Mouse (Mus musculus): Measurements from ENCODE around the gene Xpr1.

Gene Xpr1

DNA sequence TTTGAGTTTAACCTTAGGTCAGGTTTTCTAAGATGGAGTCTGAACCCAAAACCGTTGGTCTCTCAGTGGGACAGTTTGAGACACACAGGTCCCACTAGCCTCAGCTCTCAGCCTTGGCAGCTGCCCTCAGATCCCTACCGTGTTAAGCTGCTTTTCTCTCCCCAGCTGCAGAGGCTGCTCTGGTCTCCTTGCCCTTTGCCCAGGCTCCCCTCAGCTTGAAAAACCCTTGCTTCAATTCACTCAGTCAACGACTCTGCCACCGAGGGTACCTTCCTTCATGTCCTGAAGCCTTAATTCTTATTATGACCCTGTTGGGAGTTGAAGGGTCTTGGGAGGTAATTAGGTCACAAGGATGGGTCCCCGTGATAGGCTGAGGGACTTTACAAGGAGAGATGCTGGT lies 167.3 kb downstream of the Xpr1 start:
- DNase-seq: no peak

DNA sequence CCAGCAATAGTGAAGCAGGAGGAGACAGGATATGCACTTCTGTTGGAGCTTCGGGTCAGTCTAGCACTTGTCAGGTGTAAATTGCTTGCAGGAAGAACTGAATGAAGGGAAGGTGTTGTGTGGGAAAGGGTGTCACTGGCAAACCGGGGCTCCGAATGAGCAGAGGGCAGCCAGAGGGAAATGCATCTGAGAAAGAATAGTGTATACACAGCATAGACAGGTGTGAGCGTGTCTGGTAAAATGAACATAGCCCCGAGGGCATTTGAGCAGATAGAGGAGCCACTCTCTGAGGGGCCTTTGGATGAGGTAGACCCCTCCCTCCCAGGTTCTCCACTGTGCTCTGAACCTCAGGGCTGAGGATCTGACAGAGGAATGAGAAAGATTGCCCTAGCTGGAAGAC lies 169.2 kb downstream of the Xpr1 start:
- DNase-seq: no peak

DNA sequence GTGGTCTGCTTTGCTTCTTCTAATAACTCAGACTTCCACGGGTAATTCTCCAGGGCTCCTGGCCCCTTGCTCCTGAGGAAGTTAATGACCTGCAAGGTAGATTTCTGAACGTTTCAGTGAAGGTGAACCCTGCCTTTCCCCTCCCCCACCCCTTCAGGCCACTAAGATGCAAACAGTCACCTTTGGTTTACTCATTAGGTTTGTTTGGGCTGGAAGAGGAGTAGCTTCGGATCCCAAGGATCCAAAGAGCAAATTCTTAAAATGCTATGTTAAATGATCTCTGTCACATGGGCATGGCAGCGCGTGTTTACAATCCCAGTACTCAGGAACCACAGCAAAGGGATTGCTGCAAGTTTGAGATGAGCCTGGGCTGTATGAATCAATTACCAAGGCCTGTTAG lies 169.8 kb downstream of the Xpr1 start:
- no peak for DNase-seq

DNA sequence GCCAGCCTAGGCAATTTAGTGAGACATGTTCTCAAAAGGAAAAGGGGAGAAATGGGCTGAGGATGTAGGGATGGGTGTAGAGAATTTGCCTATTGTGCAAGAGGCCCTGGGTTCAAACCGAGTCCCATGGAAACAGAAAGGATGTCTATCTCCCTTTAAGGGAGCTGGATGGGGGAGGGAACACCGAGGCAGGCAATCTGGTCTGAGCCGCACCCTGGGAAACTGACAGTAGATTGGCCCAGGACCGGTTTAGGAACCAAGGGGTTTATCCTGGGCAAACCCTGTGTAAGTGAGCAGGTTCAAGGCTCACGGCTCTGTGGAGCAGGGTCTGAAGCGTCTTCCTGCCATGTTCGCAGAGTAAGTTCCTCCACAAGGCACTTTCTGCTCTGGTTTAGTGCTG lies 171.7 kb downstream of the Xpr1 start:
- DNase-seq: no peak

DNA sequence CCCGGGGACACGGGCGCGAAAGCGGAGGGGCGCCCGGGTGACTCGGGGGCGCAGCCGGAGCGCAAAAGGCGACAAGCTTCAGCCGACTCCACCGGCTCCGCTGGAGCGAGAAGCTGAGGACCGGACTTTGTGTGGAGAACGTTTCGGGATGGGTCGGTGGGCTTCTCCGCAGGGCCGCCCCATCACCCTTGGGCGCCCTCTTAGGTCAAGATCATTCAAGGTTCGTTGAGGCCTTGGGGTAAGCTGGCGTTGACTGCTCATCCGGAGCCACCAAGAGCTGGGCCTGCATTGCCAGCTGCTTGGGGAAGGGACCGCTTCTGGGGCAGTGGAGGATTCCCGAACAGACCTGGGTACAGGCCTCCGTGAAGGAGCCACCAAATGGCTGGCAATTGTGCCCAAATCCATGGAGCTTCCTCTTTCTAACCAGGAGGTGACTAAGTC lies 172.4 kb downstream of the Xpr1 start:
- no peak for DNase-seq

DNA sequence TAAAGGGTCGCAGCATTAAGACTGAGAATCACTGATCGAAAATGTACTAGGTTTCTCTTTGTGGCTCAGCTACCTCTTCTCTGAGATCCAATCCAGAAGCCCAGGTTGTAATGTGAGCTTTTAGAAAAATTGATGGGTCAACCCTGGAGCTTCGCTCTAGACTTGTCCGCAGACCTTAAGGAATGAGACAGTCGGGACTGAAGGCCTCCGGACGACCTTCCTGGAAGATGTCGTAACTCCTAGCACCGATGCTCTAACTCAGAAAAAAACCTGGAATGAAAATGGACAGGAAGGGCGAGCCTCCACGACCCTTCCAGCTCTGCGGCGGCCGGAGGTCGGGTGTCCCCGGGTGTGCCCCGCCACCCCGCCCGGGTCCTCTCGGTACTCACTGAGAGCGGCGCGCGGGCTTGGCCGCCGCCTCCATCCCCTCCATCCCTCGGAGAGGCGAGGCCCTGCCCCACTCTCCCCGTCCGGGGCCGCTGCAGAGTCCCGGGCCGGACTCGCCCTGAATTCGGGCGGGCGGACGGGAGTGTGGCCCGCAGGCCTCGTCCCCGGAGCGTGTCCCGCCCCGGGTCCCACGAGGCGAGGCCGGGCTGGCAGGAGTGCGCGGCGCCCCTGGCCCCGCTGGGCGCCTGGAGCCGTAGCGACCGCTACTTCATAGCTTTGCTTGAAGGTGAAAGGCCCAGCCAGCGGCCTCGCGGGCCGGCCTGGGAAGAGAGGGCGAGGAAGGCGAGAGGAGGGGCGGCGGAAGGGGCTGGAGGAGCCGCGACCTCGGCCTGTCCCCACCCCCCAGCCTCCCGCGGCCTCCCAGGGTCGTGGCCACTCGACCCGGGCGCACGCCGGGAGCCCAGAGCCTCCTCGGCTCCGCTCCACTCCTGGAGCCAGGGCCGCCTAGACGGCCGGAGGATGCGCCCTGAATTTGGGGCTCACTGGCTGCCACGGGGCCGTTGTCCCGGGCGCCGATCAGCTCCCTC lies 173.1 kb downstream of the Xpr1 start, which contains the start of gene BC034090:
BC034090 (minus strand) TSS at position 648 of the 974 bp plus-strand sequence.
- DNase-seq: no peak

DNA sequence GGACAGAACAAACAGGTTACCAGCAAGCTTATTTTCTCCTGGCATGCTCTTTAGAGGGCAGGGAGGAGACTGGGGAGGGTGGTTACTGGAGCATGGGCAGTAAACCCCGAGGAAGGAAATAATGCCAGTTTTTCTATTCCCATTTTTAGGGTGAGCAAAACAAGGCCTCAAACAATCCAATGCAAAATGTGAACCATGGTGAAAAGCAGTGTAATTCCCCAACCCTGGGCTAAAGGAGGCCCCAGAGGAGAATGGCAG lies 174.8 kb downstream of the Xpr1 start:
- no peak for DNase-seq

DNA sequence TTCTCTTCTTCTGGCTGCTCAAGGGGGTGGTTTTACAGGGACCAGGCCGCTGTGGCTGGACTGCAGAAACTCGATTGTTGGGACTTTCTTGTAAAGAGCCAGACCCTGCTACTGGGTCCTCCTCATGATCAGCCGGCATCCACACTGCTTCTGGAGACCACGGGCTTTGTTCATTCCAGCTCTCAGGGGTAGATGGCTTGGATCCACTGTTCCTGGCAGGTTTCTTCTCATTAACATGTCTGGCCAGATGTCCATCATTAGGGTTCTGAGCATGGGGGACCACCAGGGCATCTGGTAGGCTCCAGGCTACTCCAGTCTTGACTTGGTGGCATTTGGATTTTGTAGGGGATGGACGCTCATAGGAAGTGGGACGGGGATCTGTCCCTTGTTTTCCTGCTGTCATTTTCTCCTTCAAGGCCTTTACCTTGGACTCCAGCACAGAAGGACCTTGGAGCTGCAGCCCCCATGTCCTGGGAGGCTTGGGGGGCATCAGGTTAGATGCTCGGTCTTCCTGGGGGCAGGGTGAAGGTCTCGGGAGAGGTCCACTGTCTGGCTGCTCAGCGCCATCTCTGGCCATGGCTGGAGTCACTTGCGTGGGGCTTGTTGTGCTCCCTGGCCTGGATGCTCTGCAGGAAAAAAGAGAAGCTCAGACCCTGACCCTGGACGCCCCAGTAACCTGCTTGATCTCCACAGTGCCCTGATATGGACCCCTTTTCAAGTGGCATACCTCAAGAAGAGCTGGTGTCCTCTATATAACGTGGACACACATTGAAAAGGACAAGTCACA lies 175.3 kb downstream of the Xpr1 start:
- no peak for DNase-seq

DNA sequence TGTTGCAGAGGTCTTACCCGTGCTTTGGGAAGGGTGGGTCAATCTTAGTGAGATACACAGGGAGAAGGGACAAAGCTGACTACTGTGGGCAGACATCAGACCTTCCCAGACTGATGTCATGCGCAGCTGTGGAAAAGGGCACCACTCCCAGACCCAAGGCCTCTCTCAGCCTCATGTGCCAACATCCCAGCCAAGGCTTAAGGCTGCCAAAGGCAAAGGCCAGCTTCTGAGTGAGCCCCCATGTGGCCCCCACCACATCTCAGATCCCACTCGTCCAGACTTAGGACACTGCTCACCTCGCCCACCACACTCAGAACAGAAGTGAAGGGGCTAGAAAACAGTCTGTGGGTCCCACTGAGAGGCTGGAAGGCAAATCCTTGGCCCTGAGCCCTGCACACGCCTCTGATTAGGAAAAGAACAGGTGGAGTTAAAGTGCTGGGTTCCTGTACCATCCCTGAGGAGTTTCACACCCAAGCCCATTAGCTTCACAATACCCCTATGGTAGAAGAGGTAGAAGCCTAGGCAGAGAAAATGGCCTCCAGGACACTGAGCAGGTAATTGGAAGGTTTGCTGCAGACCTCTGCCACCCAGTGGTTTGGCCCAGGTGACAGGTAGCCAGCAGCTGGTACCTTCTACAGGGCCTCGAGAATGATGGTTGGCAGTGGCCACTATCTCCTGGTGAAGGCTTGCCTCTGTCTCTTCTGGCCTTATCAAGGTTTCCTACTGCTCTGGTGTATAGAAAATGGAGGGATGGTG lies 177.1 kb downstream of the Xpr1 start:
- DNase-seq: no peak

DNA sequence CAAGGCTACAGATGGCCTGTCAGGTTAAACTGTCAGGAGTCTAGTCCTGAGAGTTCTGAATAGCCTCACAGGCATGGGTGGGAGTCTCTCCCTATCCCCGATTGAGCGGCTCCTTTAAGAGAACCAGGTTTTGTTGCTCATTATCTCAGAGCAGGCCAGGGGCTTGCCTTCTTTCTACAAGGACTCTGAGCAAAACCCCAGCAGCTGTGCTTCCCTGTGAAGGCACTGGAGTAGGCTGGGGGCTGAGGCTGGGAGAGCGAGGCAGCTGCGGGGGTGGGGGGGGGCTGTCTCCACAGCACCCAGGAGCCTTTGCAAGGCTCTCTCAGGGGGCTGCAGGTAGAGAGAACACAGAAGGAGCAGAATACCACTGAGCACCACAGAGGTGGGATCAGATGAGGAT lies 178.0 kb downstream of the Xpr1 start:
- DNase-seq: no peak

DNA sequence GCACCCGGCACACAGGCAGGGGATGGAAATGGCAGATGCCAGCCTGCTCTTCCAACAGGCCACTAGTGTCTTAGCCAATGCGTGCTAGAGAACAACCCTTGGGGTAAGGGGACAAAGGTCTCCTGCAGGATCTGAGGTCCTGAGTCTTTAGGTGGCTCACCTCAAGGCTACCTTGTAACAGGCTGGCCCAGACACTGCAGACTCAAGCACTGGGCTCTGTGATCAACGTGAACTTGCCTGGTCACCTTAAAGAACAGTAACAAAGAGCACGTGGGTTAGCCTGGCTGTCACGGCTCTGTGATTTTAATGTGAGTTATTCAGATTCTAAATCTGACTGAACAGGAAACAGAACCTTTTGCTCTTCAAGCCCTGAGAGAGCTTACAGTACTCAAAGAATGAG lies 179.1 kb downstream of the Xpr1 start:
- no peak for DNase-seq

DNA sequence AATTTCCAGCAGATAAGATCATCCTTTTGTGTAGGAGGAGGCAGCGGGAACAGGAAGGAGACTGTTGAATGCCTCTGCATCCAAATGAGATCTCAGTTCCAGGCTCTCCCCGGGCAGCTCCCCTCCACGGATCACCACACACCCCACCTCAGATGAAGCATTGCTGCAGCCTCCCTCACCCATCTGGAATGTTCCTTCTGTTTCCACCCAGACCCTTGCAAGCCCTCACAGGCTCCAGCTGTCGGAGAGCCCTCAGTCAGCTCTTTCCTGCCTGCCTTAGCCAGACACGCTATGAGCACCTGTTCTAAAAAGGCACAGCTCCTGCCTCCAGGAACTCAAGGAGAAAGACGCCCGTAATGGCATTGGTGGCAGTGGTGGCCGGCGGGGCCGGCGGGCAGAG lies 179.8 kb downstream of the Xpr1 start:
- no peak for DNase-seq

DNA sequence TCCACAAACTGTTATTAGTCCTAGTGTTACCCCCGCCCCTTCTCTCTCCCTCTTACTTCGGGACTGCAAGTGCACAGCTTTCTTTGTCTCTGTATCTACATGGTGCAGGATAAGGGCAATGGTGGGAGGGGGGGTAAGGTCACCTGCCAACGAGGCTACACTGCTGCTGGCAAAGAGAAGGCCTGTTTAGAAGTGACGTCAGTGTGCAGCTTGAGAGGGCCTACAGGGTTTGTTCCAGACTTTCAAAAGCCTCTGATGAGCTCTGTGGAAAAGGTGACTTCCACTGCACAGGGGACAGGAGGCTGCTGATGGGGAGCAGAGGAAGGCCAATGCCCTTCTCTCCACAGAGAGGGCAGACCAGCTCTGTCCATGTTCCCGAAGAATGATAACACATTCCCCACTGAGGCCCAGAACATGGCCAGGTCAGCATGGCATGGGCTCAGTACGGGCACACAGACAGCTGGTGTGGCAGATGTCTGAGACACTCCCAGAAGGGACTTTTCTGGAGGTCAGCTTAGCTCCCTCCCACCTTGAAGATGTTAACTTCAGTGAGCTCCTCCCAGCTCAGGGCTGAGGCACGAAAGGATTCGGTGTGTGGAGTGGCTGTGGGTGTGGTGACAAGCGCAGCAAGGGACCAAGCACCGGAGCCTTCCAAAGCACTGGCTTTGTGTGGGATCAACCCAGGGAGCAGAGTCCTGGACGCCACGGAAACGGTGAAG lies 180.8 kb downstream of the Xpr1 start:
- no peak for DNase-seq

DNA sequence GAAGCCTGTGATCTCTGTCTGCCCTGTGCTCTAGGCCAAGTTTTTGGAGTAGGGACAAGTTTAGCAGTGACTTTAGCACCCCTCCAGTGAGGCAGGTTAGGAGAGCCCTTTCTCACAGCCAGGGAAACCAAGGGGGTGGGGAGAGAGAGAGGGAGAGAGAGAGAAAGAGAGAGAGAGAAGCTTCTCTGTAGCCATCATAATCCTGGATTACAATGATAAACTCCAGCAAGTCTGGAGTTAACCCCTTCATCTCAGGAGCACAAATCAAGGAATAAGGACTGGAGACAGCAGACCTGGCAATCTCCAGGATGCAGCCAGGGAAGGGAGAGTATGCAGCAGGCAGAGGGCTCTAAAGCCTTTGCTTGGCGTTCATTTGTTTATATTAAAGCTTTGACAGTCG lies 181.6 kb downstream of the Xpr1 start:
- DNase-seq: no peak

DNA sequence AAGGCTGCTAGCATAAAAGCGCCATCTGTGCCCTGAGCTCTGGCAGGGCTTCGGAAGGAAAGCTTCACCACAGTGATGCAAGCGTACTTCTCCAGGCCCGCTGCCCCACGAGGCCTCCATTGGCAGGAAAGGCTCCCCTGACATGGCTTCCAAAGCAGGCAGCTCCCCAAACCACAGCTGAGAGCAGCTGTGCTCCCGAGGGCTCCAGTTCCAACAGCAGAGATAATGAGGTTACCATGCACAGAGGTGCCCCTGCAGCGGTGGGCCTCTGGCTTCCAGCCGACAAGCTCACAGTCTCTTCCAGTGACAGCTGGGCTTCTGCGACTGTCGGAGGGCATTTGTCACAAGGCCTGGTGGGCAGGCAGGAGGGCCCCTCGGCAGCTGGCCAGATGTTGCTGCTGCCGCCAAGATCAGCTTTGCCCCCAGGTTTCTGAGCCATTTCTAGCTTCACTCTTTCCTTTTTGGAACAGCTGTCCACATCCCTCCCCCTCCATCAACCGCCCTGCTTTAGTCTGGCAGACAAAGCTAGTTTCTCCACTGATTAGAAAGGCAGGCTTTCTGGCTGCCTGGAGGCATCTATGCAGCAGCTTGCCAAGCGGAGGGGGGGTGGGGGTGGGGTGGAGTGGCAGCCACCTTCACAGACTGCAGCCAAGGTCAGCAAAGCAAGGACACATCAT lies 183.1 kb downstream of the Xpr1 start:
- no peak for DNase-seq

DNA sequence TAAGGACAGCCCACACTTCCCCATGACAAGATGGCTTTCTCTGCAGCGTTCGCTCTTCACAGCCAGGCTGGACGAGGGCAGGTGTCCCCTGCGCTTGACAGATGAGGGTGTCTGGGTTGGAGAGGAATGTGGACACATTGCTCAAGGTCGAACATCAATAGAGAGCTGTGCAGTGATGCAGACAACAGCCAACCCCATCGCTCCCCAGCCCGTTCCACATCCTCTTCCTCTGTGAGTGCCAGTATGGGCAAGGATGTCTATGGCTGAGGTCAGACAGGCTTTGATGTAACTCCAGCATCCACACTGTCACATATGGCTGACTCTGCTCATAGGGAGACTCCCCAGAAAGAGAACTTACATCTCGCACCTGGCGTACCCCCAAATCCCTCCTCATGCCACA lies 183.8 kb downstream of the Xpr1 start:
- no peak for DNase-seq

DNA sequence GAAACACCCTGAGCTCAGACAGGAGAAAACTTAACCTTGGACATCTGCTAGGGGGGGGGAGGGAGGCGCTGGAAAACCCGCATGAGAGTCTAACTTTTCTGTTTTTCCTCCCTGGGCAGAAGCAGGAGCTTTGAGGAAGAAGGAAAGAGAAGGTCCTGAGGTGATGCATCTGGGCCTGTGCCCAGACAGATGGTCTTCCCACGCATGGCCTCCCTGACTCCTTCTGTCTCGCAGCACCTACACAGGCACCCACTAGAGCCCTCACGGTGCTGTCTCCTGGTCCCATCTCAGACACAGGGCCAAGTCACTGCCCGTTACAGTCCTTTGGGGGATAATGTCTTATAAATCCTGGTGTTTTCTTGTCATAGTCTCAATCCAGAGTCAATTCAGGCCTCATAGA lies 184.4 kb downstream of the Xpr1 start:
- no peak for DNase-seq

DNA sequence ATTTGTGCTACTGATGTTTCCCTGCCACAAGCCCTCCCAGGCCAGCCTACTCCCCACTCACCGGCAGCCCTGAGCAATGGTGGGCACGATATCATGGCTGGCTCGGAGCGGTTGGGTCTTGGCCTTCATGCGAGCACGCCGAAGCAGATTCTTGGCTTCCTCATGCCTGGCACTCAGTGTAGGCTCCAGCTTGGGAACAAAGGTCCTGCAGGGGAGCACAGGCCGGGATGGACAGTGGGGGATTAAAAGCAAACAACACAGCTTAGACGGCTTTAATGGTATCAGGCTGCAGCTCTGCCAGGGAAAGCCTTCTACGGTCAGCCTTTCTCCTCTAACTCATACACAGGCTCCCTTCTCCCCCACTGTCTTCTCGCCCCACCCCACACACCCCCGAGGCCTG lies 184.8 kb downstream of the Xpr1 start:
- no peak for DNase-seq

DNA sequence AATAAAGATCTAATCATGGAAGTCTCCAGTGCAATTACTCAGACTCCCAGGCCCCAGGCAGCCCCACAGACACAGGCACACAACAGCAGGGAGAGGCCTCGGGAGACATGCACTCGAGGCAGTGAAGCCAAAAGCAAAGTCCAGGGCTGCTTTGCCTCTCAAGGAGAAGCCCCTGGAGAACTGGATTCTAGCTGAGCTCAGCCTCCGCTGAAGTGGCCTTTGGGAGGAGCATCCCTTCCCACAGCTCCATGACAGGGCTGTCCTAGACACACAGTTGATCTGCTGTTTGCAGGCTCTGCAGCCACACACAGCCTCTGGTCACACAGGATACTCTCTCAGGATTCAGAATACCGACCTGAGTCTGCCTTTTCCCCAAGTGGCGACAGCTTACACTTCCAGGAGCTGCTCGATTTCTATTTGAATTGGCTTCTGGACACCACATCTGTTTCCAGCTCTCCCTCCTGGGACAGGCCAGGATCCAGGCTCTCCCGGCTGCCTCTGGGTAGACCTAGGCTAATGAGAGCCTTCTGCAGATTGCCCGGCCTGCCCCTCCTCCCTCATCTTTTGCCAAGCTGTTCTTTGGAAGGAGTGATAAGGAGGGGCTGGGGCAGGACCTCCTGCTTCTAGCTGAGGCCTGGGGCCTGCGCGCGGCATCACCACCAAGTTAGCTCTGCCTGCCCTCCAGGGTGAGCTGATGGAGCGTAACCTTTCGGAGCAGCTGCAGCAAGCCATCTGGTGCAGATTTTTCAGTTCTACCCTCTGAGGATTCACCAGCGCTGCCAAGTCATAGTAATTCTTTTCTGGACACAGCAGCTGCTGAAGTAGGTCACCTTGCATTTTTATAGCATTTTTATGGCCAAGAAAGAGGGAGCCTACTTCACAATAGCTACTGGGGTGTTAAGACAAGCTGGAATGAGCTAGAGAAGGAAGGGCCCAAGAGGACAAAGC lies 187.5 kb downstream of the Xpr1 start:
- DNase-seq: no peak

Data from right cerebral cortex, postnatal 25 days (tissue).